Mouse (Mus musculus) cerebellum, postnatal 4 days (tissue): ENCODE results near the gene Itga2b.

Source experiments
- DNase-seq, 2 experiments: peaks; one replicate each; pipeline ENCODE4 v3.0.0; 2022; ENCODE audit warnings: low spot score in 2 of 2, mixed read lengths in 1 of 2

Itga2b gene

DNA sequence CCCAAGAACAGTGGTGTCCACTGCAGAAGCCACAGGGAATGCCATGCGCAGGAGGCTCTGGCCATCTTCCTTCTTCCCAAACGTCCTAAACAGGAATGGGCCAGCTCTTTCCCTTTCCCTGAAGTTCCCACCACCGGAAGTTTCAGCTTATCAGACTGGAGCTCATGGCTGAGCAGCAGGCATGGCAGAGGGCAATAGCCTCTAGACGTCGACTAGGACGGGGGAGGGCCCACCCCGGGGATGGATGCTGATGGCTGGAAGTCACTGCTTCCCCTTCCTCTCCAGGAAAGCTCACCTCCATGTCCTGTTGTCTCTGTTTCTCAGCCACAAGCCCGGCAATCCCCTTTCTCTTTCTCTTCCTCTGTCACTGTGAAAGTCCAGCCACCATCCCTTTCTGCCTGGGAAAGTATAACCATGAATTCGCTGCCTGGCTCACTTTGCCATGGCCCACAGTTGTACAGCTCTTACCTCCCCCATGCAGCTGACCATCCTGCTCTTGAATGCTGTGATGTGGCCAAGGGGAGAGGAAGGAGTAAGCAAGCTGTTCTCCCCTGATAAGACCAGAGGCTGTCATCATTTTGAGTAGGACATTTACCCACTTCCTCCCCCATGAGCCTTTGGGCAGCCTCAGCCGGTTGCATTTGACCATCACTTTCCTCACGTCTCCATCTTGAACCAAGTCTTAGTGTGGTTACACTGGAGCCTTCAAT is at the start of gene Itga2b:
Itga2b (minus strand) TSS at position 475 of the 710 bp plus-strand sequence.
- no peak for DNase-seq

DNA sequence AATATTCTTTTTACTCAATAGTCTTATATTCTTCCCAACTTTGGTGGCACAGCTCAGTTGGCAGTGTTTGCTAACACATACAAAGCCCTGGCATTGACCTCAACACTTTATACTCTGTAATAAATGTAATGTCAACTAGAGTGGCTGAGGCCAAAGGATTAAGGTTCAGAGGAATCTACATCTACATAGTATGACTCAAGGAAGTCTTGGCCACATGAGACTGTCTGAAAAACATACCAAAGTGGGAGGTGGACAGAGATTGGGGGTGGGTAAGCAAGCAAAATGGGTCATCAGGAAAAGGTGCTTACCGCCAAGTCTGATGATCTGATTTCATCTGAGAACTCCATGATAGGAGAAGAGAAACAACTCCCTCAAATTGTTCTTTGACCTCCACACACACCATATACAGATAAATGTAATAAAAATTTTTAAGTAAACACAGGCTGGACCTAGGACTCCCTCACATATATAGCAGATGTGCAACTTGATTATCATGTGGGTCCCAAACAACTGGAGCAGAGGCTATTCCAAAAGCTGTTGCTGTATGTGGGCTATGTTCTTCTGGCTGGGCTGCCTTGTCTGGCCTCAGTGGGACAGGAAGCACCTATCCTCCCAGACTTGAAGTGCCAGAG is 45.0 kb upstream of the Itga2b start:
- no peak for DNase-seq

DNA sequence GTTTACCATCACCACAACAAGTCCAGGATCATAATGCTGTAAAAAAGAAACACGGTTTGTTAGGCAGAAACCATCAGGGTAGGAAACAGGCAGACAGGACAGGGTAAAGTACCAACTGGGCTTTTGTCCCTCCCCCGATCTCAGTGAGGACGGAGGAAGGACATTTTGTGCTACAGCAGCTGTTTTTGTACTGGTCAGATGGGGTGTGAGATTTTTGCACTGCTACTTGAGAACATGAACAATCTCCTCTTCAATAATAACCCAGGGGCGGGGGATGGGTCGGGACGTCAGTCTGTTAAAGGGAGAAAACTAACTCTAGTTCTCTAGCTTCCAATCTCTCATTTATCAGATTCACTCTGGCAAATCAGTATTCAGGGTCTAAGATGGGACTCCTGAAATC is 40.3 kb upstream of the Itga2b start:
- DNase-seq = no peak

DNA sequence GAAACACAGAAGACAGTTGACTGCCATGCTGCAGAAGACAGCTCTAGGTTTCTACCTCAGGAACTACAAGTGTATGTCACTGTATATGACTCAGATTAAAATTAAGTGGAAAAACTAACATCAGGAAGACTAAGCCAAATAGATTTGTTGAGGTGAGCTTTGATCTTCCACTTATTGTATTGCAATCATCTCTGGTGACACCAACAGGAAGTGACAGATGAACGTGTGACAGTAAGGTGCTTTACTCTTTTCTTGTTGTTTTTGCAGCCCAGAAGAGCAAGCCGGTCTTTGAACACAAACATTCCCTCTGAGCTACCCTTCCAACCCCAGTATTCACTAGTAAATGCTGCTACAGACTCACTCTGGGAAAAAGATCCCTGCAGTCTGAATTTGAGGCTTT is 26.8 kb upstream of the Itga2b start:
- no peak for DNase-seq

DNA sequence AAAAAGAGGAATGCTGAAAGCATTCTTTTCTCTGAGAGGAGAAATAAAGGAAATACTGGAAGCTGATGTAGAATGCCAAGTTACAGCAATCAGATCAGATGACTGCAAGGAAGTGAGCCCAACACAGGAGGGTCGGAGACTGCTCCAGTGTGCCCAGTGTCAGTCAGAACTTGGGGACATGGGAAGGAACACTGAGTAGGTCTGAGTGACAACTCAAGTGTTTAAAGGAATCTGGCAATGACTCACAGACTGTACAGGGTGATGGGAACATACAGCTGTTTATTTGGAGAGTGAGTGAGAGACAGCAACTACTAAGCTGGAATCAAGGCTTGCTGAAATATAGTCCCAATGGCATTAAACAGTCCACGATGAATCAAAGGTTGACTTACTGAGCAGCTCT is 26.3 kb upstream of the Itga2b start:
- no peak for DNase-seq

DNA sequence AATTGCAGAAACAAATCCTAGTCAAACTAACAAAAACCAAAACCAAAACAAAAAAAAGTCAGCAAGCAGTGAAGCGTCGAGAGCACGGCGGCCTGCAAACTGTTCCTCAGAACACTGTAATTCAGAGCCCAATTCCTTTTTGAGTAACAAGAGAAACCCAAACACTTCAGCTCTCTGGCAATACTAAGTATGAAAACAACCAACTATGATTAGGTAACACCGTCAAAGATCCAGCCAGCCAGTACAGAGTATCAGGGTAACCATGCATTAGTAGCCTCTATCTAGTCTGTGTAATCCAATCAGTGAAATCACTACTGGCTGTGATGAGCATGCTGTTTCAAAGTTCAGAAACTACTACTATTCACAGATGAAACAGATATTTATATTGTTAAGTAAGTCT is 25.8 kb upstream of the Itga2b start:
- no peak for DNase-seq

DNA sequence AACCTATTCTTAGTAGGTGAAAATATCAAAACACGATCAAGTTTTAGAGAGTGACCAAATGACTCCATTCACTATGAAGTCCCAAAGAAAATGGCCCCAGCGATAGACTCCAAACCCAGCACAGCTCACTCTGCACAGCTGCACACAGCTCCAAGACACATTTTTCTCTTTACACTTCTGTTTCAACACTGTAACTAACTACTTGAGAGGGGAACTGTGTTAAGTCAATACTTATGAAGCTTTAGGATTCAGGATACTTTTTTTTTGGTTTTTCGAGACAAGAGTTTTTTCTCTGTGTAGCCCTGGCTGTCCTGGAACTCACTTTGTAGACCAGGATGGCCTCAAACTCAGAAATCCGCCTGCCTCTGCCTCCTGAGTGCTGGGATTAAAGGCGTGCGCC is 25.2 kb upstream of the Itga2b start:
- DNase-seq = no peak

DNA sequence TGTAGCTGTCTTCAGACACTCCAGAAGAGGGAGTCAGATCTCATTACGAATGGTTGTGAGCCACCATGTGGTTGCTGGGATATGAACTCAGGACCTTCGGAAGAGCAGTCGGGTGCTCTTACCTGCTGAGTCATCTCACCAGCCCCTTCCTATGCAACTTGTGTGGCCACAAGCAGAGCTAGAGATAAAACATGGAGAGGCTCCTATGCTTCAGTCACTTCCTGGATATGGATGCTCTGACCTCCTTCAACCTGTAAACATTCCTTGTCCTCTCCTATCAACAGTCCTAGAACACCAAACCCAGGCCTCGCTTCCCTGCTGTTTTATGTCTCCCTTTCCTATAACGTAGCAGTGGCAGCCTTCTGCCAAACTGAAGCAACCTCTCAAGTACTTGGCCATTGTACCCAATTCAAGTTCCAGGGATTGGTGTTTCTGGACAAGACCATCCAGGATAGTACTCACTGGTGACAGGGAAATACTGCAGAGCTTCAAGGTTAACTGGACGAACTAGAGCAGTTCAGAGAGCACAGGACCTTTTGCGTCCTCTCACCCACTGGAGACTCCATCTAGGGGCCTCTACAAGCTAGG is 24.2 kb upstream of the Itga2b start:
- no peak for DNase-seq

DNA sequence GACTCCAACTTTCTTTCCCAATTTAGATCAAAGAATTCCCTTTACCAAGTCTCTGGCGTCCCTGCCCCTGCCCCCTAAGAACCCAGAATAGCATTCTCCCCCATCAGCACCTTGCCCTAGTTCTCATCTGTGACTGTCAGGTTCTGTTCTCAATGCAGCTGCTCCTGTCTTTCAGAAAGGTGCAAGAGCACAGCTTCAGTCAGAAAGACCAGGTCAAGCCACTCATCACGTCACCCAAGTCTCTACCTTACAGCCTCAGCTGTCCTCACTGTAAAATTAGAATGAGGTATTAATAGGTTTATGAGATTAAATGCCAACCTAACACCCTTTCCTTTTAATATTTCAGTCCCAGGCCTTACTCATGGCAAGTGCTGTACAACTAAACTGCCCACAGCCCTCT is 23.3 kb upstream of the Itga2b start:
- no peak for DNase-seq

DNA sequence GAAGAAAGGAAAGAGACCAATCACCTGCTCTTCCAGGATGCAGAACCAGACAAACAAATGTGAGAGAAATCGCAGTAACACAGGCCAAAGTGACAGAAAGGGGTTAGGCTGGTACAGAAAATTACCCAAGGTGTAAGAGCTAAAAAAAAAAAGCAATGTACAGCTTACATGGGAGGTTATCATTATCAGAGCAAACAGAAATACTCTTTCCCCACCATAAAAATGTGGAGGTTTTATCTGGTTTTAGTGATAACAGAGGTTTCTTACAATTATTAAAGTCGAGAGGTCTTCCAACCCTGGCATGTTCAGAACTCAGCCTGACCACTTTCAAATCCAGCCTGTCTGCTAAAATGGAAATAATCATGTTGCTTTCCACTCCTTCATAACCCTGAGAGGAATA is 18.0 kb upstream of the Itga2b start:
- DNase-seq = no peak

DNA sequence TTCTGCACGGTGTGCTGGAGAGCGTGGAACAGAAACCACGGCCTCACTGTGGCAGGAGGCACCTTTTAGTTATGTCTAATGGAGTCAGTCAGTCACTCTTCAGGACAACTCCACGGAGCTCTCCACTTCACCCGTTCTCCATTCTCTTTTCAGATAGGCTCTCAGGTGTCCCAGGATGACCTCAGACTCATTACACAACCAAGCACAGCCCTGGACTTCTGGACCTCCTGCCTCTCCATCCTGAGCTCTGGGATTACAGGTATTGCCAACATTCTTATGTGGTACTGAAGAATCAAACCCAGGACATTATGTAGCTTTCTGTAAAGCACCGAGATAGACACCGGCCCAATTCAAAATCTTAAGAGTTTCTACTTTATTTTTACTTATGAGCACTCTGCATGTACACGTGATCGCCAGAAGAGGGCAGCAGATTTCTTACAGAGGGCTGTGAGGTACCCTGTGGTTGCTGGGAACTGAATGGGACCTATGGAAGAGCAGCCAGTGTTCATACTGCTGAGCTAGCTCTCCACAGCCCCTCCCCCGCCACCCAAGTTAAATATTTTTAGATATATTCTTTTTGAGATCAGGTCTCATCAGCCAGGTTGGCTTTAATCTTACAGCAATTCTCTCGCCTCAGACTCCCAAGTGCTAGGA is 16.9 kb upstream of the Itga2b start:
- peak in 1 of 2 experiments; percentile 39 for DNase-seq

DNA sequence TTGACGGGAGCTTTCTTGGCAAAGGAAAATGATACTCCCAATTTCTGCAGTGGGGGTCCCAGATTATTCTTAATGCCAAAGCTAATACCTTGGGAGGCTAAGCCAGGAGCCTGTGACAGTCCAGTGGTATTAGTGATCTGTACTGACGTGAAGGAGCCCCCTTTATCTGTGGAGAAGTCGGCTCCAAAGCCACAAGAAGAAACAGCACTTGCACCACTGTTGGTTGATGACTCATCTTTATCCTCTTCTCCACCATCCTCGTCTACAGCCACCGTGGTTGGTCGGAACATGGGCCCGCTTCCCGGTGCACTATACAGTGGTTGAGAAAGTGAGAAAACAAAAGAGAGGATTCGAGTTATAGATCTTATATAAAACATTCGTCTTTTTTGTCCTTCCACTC is 11.9 kb upstream of the Itga2b start:
- DNase-seq = no peak

DNA sequence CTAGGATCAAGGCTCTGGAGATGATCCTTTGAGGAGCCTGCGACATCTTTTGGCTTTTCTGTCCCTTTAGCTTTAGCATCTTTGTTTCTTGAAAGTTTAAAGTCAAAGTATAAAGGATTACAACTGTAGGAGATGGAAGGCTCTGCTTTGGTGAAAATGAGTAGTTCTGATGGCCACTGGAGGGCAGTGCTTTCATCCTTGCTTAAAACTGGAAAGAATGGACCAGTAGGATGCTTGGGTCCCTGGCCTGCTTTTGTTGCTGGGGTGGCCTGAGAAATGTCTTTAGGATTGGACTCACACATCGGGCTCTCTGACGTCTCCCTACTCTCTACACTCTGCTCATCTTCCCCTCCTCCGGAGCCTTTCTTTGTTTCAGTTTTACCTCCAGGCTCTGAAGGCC is 11.0 kb upstream of the Itga2b start:
- no peak for DNase-seq

DNA sequence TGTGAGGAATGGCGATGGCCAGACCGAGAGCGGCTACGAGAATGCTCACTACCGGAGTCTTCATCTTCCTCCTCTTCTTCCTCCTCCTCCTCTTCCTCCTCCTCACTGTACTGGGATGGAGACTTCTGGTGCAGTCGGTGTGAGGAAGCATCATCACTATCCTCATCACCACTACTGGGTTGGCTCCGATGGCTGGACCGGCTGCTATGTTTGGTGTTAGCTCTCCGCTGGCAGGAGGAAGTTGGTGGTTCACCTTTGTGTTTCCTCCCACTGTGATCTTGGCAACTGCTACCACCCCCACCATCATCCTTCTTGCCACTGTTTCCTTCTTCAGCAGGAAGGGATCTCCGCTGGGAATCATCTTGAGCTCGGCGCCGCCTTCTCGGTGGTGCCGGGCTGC is 10.2 kb upstream of the Itga2b start:
- DNase-seq = no peak

DNA sequence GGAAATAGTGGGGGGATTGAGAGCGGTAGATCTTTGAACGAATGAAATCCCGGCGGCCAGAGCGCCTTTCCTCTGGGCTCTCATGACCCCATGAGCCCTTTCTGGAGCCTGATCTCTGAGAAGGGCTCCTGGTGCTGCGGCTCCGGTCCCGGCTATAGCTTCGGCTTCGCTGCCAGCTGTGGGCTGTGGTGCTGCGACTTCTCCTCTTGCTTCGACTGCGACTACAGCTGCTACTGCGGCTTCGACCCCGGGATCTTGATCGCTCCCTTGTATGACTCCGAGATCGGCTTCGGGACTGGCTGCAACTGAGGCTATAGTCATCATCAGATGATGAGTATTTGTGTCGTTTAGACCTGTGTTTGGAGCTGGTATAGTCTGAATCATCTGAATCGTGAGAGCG is 9.7 kb upstream of the Itga2b start:
- no peak for DNase-seq

DNA sequence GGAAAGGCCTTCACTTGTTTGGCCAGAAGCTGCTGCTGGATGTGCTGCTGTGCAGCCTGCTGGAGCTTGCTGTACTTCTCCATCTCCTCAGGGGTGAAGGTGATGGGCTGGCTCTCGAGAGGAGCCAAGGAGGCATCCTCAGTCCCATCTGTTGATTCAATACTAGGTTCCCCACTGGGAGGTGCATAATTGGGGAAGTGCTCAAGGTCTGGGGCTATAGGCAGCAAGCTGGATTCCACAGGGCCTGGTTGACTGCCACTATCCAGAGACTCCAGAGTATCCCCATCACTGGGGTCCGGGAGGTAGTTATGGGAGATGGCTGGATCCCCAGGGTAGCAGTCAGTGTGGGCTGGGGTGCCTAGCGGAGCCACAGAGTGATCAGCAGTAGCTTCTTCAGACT is 8.7 kb upstream of the Itga2b start:
- DNase-seq = no peak

DNA sequence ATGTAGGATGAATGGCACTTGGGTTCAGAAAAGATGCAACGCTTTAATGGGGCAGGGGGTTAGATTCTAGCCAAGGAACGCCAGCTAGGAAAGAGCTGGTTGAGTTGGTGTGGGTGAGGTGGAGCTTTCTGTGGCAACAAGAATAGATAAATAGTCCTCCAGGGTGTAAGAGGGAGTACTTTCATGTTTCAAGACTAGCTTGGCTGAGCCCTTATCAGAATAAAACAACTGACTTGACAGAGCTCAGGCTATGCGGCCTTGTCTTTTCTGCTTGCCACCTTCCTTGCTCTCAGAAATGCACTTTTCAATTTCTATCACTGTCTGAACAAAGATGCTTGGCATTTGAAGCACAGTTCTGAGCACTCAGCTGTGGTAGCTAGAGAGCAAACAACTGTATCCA is 5.1 kb upstream of the Itga2b start:
- DNase-seq = no peak

DNA sequence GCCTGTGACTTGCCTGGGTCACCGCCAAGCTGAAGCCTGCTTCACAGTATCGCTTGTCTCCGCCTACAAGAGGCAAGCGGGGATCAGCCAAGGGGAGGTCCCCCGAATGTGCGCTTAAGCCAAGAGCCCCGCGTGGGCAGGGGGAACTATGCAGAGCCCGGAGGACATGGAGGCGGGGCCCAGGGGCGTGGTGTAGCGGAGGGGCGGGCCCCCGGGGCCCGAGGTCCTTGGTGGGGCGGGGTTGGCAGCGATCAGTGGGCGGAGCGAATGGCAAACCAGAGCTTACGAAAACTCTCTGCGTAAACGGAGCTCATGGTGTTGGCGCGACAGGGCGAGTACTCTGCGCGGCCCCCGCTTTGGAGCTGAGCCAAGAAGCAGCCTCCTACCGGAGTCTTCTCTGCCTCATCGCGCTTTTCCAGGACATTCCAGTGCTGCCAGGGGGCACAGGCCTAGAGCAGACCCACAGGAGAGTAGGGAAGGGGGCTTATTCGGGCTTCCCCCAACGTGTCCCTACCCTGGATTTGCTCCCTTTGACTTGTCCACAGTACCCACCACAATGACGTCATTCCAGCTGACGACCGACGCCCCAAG is 2.8 kb downstream of the Itga2b start:
- peak; percentile 82 to 91 for DNase-seq

DNA sequence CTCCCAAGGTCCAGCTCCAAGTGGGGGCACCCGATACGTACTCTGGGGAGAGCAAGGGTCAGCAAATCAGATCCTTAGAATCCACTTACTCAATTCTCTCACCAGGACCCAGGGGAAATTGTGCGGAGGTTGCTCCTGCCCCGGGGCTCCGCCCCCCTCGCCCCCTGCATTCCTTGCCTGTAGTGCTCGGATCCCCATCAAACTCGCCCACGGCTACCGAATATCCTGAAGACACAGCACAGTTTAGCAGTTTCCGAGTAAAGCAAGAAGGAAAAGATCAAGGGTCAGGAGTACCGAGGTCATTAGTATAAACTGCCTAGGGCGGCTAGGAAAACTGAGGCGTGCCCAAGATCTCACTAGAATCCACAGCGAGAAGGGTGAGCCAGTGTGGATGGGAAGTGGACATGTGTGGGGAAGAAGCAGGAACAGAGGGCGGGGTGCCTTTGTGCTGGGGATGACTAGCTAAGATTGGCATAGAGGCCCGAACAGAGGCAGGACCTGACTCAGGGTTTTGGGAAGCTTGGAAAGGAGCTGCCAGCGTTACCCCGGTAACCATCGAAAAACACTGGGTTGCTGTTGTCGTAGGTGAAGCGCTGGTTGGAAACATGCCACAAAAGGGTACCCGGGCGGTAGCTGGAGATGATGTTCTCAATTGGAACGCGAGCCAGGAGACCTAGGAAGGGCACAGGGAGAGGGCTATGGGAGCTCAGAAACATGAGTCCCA is 4.0 kb downstream of the Itga2b start:
- peak in 1 of 2 experiments; percentile 40 for DNase-seq

DNA sequence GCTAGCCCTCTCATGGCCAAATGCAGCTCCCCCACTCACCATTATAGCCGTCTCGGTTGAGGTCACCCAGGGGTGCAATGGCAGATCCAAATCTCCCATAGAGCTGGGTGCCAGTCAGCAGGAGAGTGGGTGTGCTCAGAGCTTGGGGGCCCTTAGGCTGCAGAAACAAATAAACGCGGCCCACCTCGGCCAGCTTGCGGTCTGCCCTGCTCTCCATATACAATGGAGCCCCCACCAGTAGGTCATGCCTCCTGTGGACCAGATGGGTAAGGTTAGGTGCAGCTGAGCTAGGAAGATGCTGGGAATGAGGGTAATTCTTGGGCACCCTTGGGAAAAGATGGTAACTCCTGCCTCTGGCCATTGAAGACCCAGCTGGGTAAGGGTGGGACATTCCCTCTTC is 5.0 kb downstream of the Itga2b start:
- no peak for DNase-seq

DNA sequence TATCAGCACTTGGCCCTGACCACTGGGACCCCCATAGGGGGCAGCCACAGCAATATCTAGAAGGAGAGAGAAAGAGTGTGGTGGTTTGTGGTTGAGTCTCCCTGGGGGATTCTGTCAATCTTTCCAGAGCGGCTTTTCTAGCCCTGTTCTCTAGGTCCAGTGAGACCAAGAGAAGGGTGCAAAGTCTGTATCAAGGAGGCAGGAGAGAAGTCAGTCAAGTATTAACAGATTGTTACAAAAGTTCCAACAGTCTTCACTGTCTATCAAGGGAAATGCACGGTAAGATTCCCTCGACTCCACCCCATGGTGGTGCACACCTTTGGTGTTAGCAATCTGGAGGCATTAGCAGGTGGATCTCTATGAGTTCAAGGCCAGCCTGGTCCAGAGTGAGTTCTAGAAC is 8.2 kb downstream of the Itga2b start:
- no peak for DNase-seq

DNA sequence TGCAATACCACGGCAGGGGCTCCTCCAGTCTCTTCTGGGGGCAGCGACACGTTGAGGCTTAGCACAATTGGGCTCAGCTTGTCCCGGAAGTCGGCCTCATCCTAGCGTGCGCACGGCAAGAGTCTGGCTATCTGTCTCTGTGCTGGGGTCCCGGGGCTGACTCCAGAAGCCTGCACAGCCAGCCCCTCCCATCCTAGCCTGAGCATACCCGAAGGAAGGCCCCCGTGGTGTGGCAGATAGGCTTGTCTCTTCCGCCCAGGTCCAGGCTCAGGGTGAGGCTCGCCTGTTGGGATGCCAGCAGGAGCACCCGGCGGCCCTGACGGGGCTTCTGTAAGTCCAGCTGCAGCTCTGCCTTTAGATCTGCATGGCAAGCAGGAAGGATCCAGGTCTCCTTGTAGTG is 9.4 kb downstream of the Itga2b start:
- DNase-seq = no peak
